Mouse (Mus musculus) megakaryocyte progenitor cell, adult 5-6 weeks (primary cell): ENCODE measurements around the gene Anxa4. TPM values are rescaled to one million over a fixed set of nuclear protein-coding genes. Genes with fewer than 3 reads are reported as not detected.

ENCODE experiments used
- ATAC-seq: replicated peaks from 2 replicates; pipeline ENCODE4 v1.8.0; 2016; ENCODE audit warnings: mild to moderate bottlenecking, moderate TSS enrichment, inconsistent platforms; ENCODE audit not compliant: poor library complexity
- total RNA-seq, 2 experiments: library from RNA; stranded (forward) in 1 of 2; stranded (reverse) in 1 of 2; fragments of 157-497, 149-512 nt in 1 of 2; fragments of 200-1000 nt in 1 of 2; gene quantifications; 2 replicates each; pipeline versions ENCODE4 v1.2.3 to v1.2.4; 2015 to 2017

The Anxa4 gene
- total RNA-seq (2015): 14.6 and 18.4 TPM in 2 replicates
- total RNA-seq (2017): 15.3 and 21.2 TPM in 2 replicates

GRCm38 (mm10) chr6:86793021-86793815 lies at the start of gene Anxa4:
Anxa4 (minus strand) TSS chr6:86793584.
- peak; percentile 97 for ATAC-seq

GRCm38 (mm10) chr6:86841949-86842348 lies 48.6 kb upstream of the Anxa4 start:
- no peak for ATAC-seq

GRCm38 (mm10) chr6:86839089-86839488 lies 45.7 kb upstream of the Anxa4 start:
- no peak for ATAC-seq

GRCm38 (mm10) chr6:86832802-86833502 lies 39.6 kb upstream of the Anxa4 start:
- peak; percentile 99 for ATAC-seq

GRCm38 (mm10) chr6:86830738-86831500 lies 37.5 kb upstream of the Anxa4 start:
- no peak for ATAC-seq

GRCm38 (mm10) chr6:86829768-86830167 lies 36.4 kb upstream of the Anxa4 start:
- ATAC-seq: no peak

GRCm38 (mm10) chr6:86827432-86827831 lies 34.0 kb upstream of the Anxa4 start:
- 0 out of 2 replicates have a peak, but pooled peaks have one; percentile 35 for ATAC-seq

- no peak for ATAC-seq
Measured at GRCm38 (mm10) chr6:86824401-86824800, 31.0 kb upstream of the Anxa4 start.

GRCm38 (mm10) chr6:86823824-86824223 lies 30.4 kb upstream of the Anxa4 start:
- peak; percentile 39; the same call in 1 of the 2 replicates for ATAC-seq

- ATAC-seq: no peak
Measured at GRCm38 (mm10) chr6:86823051-86823431, 29.7 kb upstream of the Anxa4 start.

GRCm38 (mm10) chr6:86822285-86823050 lies 29.1 kb upstream of the Anxa4 start:
- peak; percentile 30; the same call in 1 of the 2 replicates for ATAC-seq

- ATAC-seq: peak; percentile 69
Measured at GRCm38 (mm10) chr6:86820690-86821089, 27.3 kb upstream of the Anxa4 start.

- ATAC-seq: no peak
Measured at GRCm38 (mm10) chr6:86819926-86820325, 26.5 kb upstream of the Anxa4 start.

GRCm38 (mm10) chr6:86818914-86819313 lies 25.5 kb upstream of the Anxa4 start:
- ATAC-seq: no peak

GRCm38 (mm10) chr6:86816586-86816985 lies 23.2 kb upstream of the Anxa4 start:
- peak; percentile 69 for ATAC-seq

- ATAC-seq: no peak
Measured at GRCm38 (mm10) chr6:86815436-86815835, 22.1 kb upstream of the Anxa4 start.

GRCm38 (mm10) chr6:86814926-86815325 lies 21.5 kb upstream of the Anxa4 start:
- ATAC-seq: no peak

GRCm38 (mm10) chr6:86813341-86813740 lies 20.0 kb upstream of the Anxa4 start:
- ATAC-seq: peak; percentile 54; the same call in 1 of the 2 replicates

- no peak for ATAC-seq
Measured at GRCm38 (mm10) chr6:86812919-86813318, 19.5 kb upstream of the Anxa4 start.

- ATAC-seq: peak; percentile 95
Measured at GRCm38 (mm10) chr6:86806455-86807086, 13.2 kb upstream of the Anxa4 start.
